Mouse (Mus musculus) kidney, postnatal 14 days (tissue): ENCODE measurements at regions not wholly inside any gene's neighbourhood (a gene's known extent, or its start where the extent isn't known, plus 50 kb on each side); places are given as distances from the start of the nearest gene placed in this dataset.

ENCODE experiments used
- DNase-seq: peaks from one replicate; pipeline ENCODE4 v3.0.0; 2022; ENCODE audit warnings: mixed read lengths

GRCm38 (mm10) chr7:63020042-63020441, 192.3 kb downstream of the Chrna7 start:
- no peak for DNase-seq

- no peak for DNase-seq
Observed at GRCm38 (mm10) chr7:63018859-63019575, 193.4 kb downstream of the Chrna7 start.

GRCm38 (mm10) chr7:62981109-62981508, 157.6 kb upstream of the A26c2 start:
- peak; percentile 2 for DNase-seq
